Mouse (Mus musculus): Measurements from ENCODE around the gene Art3. TPM values are rescaled to one million over a fixed set of nuclear protein-coding genes. Genes with fewer than 3 reads are reported as not detected.

The Art3 gene
- total RNA-seq, 1 experiment: 0.71 TPM

DNA sequence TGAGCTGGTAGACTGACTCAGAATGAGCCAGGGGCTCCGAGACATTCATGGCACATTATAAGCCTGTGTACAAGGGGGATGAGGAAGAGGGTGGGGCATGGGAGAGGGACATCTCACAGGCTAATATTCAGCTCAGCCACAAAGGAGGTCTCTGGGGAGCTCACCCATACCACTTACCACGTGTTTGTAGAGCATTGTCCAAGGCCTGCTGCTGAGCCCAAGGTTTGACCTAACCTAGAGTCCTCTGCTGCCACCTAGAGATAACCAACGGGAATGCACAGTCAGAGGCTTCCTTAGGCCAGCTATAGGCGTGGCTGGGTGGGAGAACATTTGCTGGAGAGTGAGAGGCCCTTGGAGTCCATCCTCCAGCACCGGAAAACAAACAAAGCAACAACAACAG, 66.5 kb downstream of the Art3 start:
- TF ChIP-seq HCFC1 (IDR thresholded peaks at IDR 0.05; ENCODE audit: borderline replicate concordance, insufficient read depth, low read length) (no peak), ZC3H11A (IDR thresholded peaks at IDR 0.05; ENCODE audit: borderline replicate concordance, low read depth, low read length) (peak; percentile 62; the same call in 1 of the 2 replicates)
- no peak overlapping the region for H3K4me3 ChIP-seq (ENCODE audit: insufficient read depth in 1 of 2, low read depth in 1 of 2, low read length in 2 of 2, poor library complexity in 1 of 2, severe bottlenecking in 1 of 2)
- in situ Hi-C loops (cut with MboI; ENCODE audit: low sequenced_read_pairs in 2 of 2, unreplicated experiment in 2 of 2): no loop called here
- H3K27ac ChIP-seq (ENCODE audit: insufficient read depth, low read depth, low read length, poor library complexity, severe bottlenecking): no peak overlapping the region
- peak overlapping the region; percentile 14; the same call in 1 of the 2 replicates for H3K9ac ChIP-seq (ENCODE audit: insufficient read depth, low read depth, low read length, poor library complexity, severe bottlenecking)
- no peaks in the 10 kb centered on the region for H3K36me3 ChIP-seq (ENCODE audit: control insufficient read depth, insufficient read depth, low read length, poor library complexity, severe bottlenecking)
- H3K4me1 ChIP-seq (ENCODE audit: control insufficient read depth in 2 of 2, insufficient read depth in 2 of 2, low read length in 2 of 2, poor library complexity in 1 of 2): peaks cover 0 to 4% of the 10 kb centered on the region in 2 experiments; a peak in 2 of 4 replicates
- no peaks in the 10 kb centered on the region for H3K9me3 ChIP-seq (ENCODE audit: control insufficient read depth, insufficient read depth, low read depth, low read length)
- DNase-seq (ENCODE audit: low read depth, low spot score): peak; percentile 86

GRCm38 (mm10) chr5:92402816-92403215, 71.2 kb downstream of the Art3 start:
- no peak for DNase-seq (ENCODE audit: low read depth, low spot score)
- Histone ChIP-seq H3K9me3 (ENCODE audit: control insufficient read depth, insufficient read depth, low read depth, low read length) (no peaks in the 10 kb centered on the region), H3K4me3 (ENCODE audit: insufficient read depth in 1 of 2, low read depth in 1 of 2, low read length in 2 of 2, poor library complexity in 1 of 2, severe bottlenecking in 1 of 2) (peak overlapping the region in 1 of 2 experiments; percentile 38; a peak in 1 of 4 replicates), H3K36me3 (ENCODE audit: control insufficient read depth, insufficient read depth, low read length, poor library complexity, severe bottlenecking) (no peaks in the 10 kb centered on the region), H3K9ac (ENCODE audit: insufficient read depth, low read depth, low read length, poor library complexity, severe bottlenecking) (no peak overlapping the region), H3K4me1 (ENCODE audit: control insufficient read depth in 2 of 2, insufficient read depth in 2 of 2, low read length in 2 of 2, poor library complexity in 1 of 2) (peaks cover 0 to 6% of the 10 kb centered on the region in 2 experiments; a peak in 2 of 4 replicates), H3K27ac (ENCODE audit: insufficient read depth, low read depth, low read length, poor library complexity, severe bottlenecking) (no peak overlapping the region)
- in situ Hi-C loops (cut with MboI; ENCODE audit: low sequenced_read_pairs in 2 of 2, unreplicated experiment in 2 of 2): no loop called here
- no peak for TF ChIP-seq ZC3H11A (IDR thresholded peaks at IDR 0.05; ENCODE audit: borderline replicate concordance, low read depth, low read length)
- no peak for TF ChIP-seq ZNF384 (IDR thresholded peaks at IDR 0.05; ENCODE audit: low read depth, low read length)
- TF ChIP-seq MAFK (IDR thresholded peaks at IDR 0.05; ENCODE audit: insufficient read depth, low read depth, low read length): no peak
- TF ChIP-seq CHD2 (IDR thresholded peaks at IDR 0.05; ENCODE audit: low read depth, low read length): no peak
- no peak for TF ChIP-seq HCFC1 (IDR thresholded peaks at IDR 0.05; ENCODE audit: borderline replicate concordance, insufficient read depth, low read length)

DNA sequence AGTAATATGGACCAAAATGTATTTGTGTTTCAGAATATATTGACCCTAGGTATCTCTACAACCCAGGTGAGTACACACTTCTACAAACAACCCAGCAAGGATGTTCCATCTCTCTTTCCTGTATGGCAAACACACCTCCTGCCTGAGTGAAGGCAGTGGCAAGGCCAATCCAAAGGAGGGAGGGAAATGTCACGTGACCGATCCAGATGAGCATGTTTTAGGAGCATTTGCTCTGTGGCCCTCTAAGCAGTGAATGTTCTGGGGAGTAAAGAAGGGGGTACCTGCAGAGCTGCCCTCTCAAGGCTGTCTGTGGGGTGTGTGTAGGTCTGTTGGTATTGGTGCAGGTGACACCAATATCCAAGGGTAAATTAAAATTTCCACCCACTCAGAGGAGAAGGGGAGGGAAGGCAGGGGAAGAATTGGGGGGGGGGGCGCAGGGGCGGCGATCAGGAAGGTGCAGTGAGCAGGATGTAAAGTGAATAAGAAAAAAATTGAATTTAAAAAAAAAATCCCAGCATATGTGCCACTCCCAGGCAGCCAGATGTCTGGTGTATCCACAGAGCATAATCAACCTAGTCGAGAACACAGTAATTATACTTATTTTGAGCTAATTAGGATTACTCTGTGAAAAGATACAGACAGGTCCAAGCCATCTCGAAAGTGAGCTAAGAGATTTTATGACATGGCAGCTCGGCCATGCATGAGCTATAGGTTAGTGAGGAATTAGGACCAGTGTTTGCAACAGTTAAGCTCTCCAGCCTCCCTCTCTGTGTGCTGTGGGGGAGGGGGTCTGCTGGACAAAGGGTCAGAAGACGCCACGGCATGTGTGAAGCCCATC, 72.2 kb downstream of the Art3 start:
- in situ Hi-C loops (cut with MboI; ENCODE audit: low sequenced_read_pairs in 2 of 2, unreplicated experiment in 2 of 2): no loop called here
- Histone ChIP-seq H3K9me3 (ENCODE audit: control insufficient read depth, insufficient read depth, low read depth, low read length) (no peaks in the 10 kb centered on the region), H3K36me3 (ENCODE audit: control insufficient read depth, insufficient read depth, low read length, poor library complexity, severe bottlenecking) (no peaks in the 10 kb centered on the region), H3K27ac (ENCODE audit: insufficient read depth, low read depth, low read length, poor library complexity, severe bottlenecking) (no peak overlapping the region), H3K9ac (ENCODE audit: insufficient read depth, low read depth, low read length, poor library complexity, severe bottlenecking) (no peak overlapping the region), H3K4me1 (ENCODE audit: control insufficient read depth in 2 of 2, insufficient read depth in 2 of 2, low read length in 2 of 2, poor library complexity in 1 of 2) (peaks cover 0 to 3% of the 10 kb centered on the region in 2 experiments; a peak in 2 of 4 replicates), H3K4me3 (ENCODE audit: insufficient read depth in 1 of 2, low read depth in 1 of 2, low read length in 2 of 2, poor library complexity in 1 of 2, severe bottlenecking in 1 of 2) (no peak overlapping the region)
- DNase-seq (ENCODE audit: low read depth, low spot score): no peak
- TF ChIP-seq ZNF384 (IDR thresholded peaks at IDR 0.05; ENCODE audit: low read depth, low read length) (no peak), CHD2 (IDR thresholded peaks at IDR 0.05; ENCODE audit: low read depth, low read length) (no peak), ZC3H11A (IDR thresholded peaks at IDR 0.05; ENCODE audit: borderline replicate concordance, low read depth, low read length) (no peak), MAFK (IDR thresholded peaks at IDR 0.05; ENCODE audit: insufficient read depth, low read depth, low read length) (no peak), HCFC1 (IDR thresholded peaks at IDR 0.05; ENCODE audit: borderline replicate concordance, insufficient read depth, low read length) (no peak)

DNA sequence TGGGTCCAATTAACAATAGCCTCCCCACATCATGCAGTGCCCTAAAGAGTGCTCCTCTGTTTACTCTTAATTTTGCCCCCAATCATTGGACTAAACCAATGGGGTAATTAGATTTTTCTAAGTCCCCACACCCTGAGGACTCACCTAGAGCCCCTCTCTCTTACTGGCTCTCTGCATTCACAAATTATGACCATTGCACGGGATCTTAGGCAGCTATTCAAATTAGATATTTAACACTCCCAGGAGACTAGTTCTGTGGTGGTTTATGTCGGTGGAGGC, 72.7 kb downstream of the Art3 start:
- H3K9me3 ChIP-seq (ENCODE audit: control insufficient read depth, insufficient read depth, low read depth, low read length): no peaks in the 10 kb centered on the region
- peaks cover 0 to 3% of the 10 kb centered on the region in 2 experiments; a peak in 2 of 4 replicates for H3K4me1 ChIP-seq (ENCODE audit: control insufficient read depth in 2 of 2, insufficient read depth in 2 of 2, low read length in 2 of 2, poor library complexity in 1 of 2)
- H3K27ac ChIP-seq (ENCODE audit: insufficient read depth, low read depth, low read length, poor library complexity, severe bottlenecking): no peak overlapping the region
- no peak overlapping the region for H3K9ac ChIP-seq (ENCODE audit: insufficient read depth, low read depth, low read length, poor library complexity, severe bottlenecking)
- H3K36me3 ChIP-seq (ENCODE audit: control insufficient read depth, insufficient read depth, low read length, poor library complexity, severe bottlenecking): no peaks in the 10 kb centered on the region
- DNase-seq (ENCODE audit: low read depth, low spot score): no peak
- in situ Hi-C loops (cut with MboI; ENCODE audit: low sequenced_read_pairs in 2 of 2, unreplicated experiment in 2 of 2): no loop called here
- TF ChIP-seq ZNF384 (IDR thresholded peaks at IDR 0.05; ENCODE audit: low read depth, low read length) (no peak), HCFC1 (IDR thresholded peaks at IDR 0.05; ENCODE audit: borderline replicate concordance, insufficient read depth, low read length) (no peak), MAFK (IDR thresholded peaks at IDR 0.05; ENCODE audit: insufficient read depth, low read depth, low read length) (no peak), CHD2 (IDR thresholded peaks at IDR 0.05; ENCODE audit: low read depth, low read length) (no peak), ZC3H11A (IDR thresholded peaks at IDR 0.05; ENCODE audit: borderline replicate concordance, low read depth, low read length) (no peak)
- no peak overlapping the region for H3K4me3 ChIP-seq (ENCODE audit: insufficient read depth in 1 of 2, low read depth in 1 of 2, low read length in 2 of 2, poor library complexity in 1 of 2, severe bottlenecking in 1 of 2)
